Mouse (Mus musculus): ENCODE data around the gene Gm14190. TPM values are rescaled to one million over a fixed set of nuclear protein-coding genes. Genes with fewer than 3 reads are reported as not detected.

Gm14190 gene
- polyA plus RNA-seq (2015; fragmentation: Nextera tagmentation; extraction: Ambion mirVana): not detected in 2 replicates

GRCm38 (mm10) chr11:99690463-99690862, at the start of gene Gm14190:
Gene Gm14190 (minus strand): TSS chr11:99690740.

GRCm38 (mm10) chr11:99734190-99734589, 43.6 kb upstream of the Gm14190 start, which contains the start of gene Gm14180:
Gene Gm14180 (minus strand): TSS chr11:99734290.

GRCm38 (mm10) chr11:99665860-99666259, 24.7 kb downstream of the Gm14190 start, which contains the start of gene Krtap4-6:
Gene Krtap4-6 (minus strand): TSS chr11:99665960.

GRCm38 (mm10) chr11:99658467-99659010, 32.0 kb downstream of the Gm14190 start, which contains the start of gene Gm11563:
Gene Gm11563 (minus strand): TSS chr11:99658960.

GRCm38 (mm10) chr11:99650136-99650535, 40.4 kb downstream of the Gm14190 start, which contains the start of gene Gm11555:
Gene Gm11555 (minus strand): TSS chr11:99650236.

GRCm38 (mm10) chr11:99643635-99644139, 46.9 kb downstream of the Gm14190 start, which contains the start of gene Krtap4-7:
Gene Krtap4-7 (minus strand): TSS chr11:99644089.

Other genes with a start within 250 kb of the Gm14190 start
- 3.5 TPM in 1 of 2 replicates, not detected in the other for gene Krt23, start 197.6 kb downstream of the Gm14190 start, polyA plus RNA-seq (2015; fragmentation: Nextera tagmentation; extraction: Ambion mirVana)
- gene Krt39, start 169.4 kb downstream of the Gm14190 start, polyA plus RNA-seq (2015; fragmentation: Nextera tagmentation; extraction: Ambion mirVana): not detected in 2 replicates
- gene Krt40, start 147.6 kb downstream of the Gm14190 start, polyA plus RNA-seq (2015; fragmentation: Nextera tagmentation; extraction: Ambion mirVana): not detected in 2 replicates
- gene Krtap3-3, start 139.9 kb downstream of the Gm14190 start, polyA plus RNA-seq (2015; fragmentation: Nextera tagmentation; extraction: Ambion mirVana): not detected in 2 replicates
- gene Krtap3-2, start 133.9 kb downstream of the Gm14190 start, polyA plus RNA-seq (2015; fragmentation: Nextera tagmentation; extraction: Ambion mirVana): not detected in 2 replicates
- not detected in 2 replicates for gene Gm11939, start 131.3 kb downstream of the Gm14190 start, polyA plus RNA-seq (2015; fragmentation: Nextera tagmentation; extraction: Ambion mirVana)
- not detected in 2 replicates for gene Krtap3-1, start 124.1 kb downstream of the Gm14190 start, polyA plus RNA-seq (2015; fragmentation: Nextera tagmentation; extraction: Ambion mirVana)
- gene Krtap1-5, start 109.7 kb downstream of the Gm14190 start, polyA plus RNA-seq (2015; fragmentation: Nextera tagmentation; extraction: Ambion mirVana): not detected in 2 replicates
- not detected in 2 replicates for gene Krtap1-4, start 107.1 kb downstream of the Gm14190 start, polyA plus RNA-seq (2015; fragmentation: Nextera tagmentation; extraction: Ambion mirVana)
- not detected in 2 replicates for gene Krtap1-3, start 99.4 kb downstream of the Gm14190 start, polyA plus RNA-seq (2015; fragmentation: Nextera tagmentation; extraction: Ambion mirVana)
- gene Krtap9-3, start 92.6 kb downstream of the Gm14190 start, polyA plus RNA-seq (2015; fragmentation: Nextera tagmentation; extraction: Ambion mirVana): not detected in 2 replicates
- gene Gm11938, start 87.4 kb downstream of the Gm14190 start, polyA plus RNA-seq (2015; fragmentation: Nextera tagmentation; extraction: Ambion mirVana): not detected in 2 replicates
- not detected in 2 replicates for gene Gm11937, start 80.6 kb downstream of the Gm14190 start, polyA plus RNA-seq (2015; fragmentation: Nextera tagmentation; extraction: Ambion mirVana)
- not detected in 2 replicates for gene Krtap2-4, start 75.9 kb downstream of the Gm14190 start, polyA plus RNA-seq (2015; fragmentation: Nextera tagmentation; extraction: Ambion mirVana)
- gene Gm11562, start 70.3 kb downstream of the Gm14190 start, polyA plus RNA-seq (2015; fragmentation: Nextera tagmentation; extraction: Ambion mirVana): not detected in 2 replicates
- gene Krtap4-1, start 62.5 kb downstream of the Gm14190 start, polyA plus RNA-seq (2015; fragmentation: Nextera tagmentation; extraction: Ambion mirVana): not detected in 2 replicates
- not detected in 2 replicates for gene Krtap4-2, start 55.7 kb downstream of the Gm14190 start, polyA plus RNA-seq (2015; fragmentation: Nextera tagmentation; extraction: Ambion mirVana)
- not detected in 2 replicates for gene Krtap4-7, start 46.7 kb downstream of the Gm14190 start, polyA plus RNA-seq (2015; fragmentation: Nextera tagmentation; extraction: Ambion mirVana)
- gene Gm11555, start 40.5 kb downstream of the Gm14190 start, polyA plus RNA-seq (2015; fragmentation: Nextera tagmentation; extraction: Ambion mirVana): not detected in 2 replicates
- not detected in 2 replicates for gene Gm11563, start 31.8 kb downstream of the Gm14190 start, polyA plus RNA-seq (2015; fragmentation: Nextera tagmentation; extraction: Ambion mirVana)
- gene Krtap4-6, start 24.8 kb downstream of the Gm14190 start, polyA plus RNA-seq (2015; fragmentation: Nextera tagmentation; extraction: Ambion mirVana): not detected in 2 replicates
- gene Gm14180, start 43.5 kb upstream of the Gm14190 start, polyA plus RNA-seq (2015; fragmentation: Nextera tagmentation; extraction: Ambion mirVana): not detected in 2 replicates
- not detected in 2 replicates for gene Gm11595, start 82.2 kb upstream of the Gm14190 start, polyA plus RNA-seq (2015; fragmentation: Nextera tagmentation; extraction: Ambion mirVana)
- not detected in 2 replicates for gene Krtap4-8, start 90.0 kb upstream of the Gm14190 start, polyA plus RNA-seq (2015; fragmentation: Nextera tagmentation; extraction: Ambion mirVana)
- not detected in 2 replicates for gene Krtap4-9, start 94.5 kb upstream of the Gm14190 start, polyA plus RNA-seq (2015; fragmentation: Nextera tagmentation; extraction: Ambion mirVana)
- gene Gm11596, start 102.7 kb upstream of the Gm14190 start, polyA plus RNA-seq (2015; fragmentation: Nextera tagmentation; extraction: Ambion mirVana): not detected in 2 replicates
- not detected in 2 replicates for gene Gm11569, start 108.2 kb upstream of the Gm14190 start, polyA plus RNA-seq (2015; fragmentation: Nextera tagmentation; extraction: Ambion mirVana)
- not detected in 2 replicates for gene Gm11554, start 113.7 kb upstream of the Gm14190 start, polyA plus RNA-seq (2015; fragmentation: Nextera tagmentation; extraction: Ambion mirVana)
- not detected in 2 replicates for gene Krtap4-13, start 119.2 kb upstream of the Gm14190 start, polyA plus RNA-seq (2015; fragmentation: Nextera tagmentation; extraction: Ambion mirVana)
- gene Gm11564, start 124.9 kb upstream of the Gm14190 start, polyA plus RNA-seq (2015; fragmentation: Nextera tagmentation; extraction: Ambion mirVana): not detected in 2 replicates
- gene 2300003K06Rik, start 147.3 kb upstream of the Gm14190 start, polyA plus RNA-seq (2015; fragmentation: Nextera tagmentation; extraction: Ambion mirVana): not detected in 2 replicates
- not detected in 2 replicates for gene Krtap4-16, start 160.9 kb upstream of the Gm14190 start, polyA plus RNA-seq (2015; fragmentation: Nextera tagmentation; extraction: Ambion mirVana)
- gene Gm11568, start 167.2 kb upstream of the Gm14190 start, polyA plus RNA-seq (2015; fragmentation: Nextera tagmentation; extraction: Ambion mirVana): not detected in 2 replicates
- gene Gm11559, start 173.7 kb upstream of the Gm14190 start, polyA plus RNA-seq (2015; fragmentation: Nextera tagmentation; extraction: Ambion mirVana): not detected in 2 replicates
- gene Krtap9-1, start 182.6 kb upstream of the Gm14190 start, polyA plus RNA-seq (2015; fragmentation: Nextera tagmentation; extraction: Ambion mirVana): not detected in 2 replicates
- not detected in 2 replicates for gene Gm11567, start 188.4 kb upstream of the Gm14190 start, polyA plus RNA-seq (2015; fragmentation: Nextera tagmentation; extraction: Ambion mirVana)
- gene Krtap31-1, start 217.2 kb upstream of the Gm14190 start, polyA plus RNA-seq (2015; fragmentation: Nextera tagmentation; extraction: Ambion mirVana): not detected in 2 replicates
- gene Gm11565, start 224.0 kb upstream of the Gm14190 start, polyA plus RNA-seq (2015; fragmentation: Nextera tagmentation; extraction: Ambion mirVana): not detected in 2 replicates
- not detected in 2 replicates for gene Krtap31-2, start 245.6 kb upstream of the Gm14190 start, polyA plus RNA-seq (2015; fragmentation: Nextera tagmentation; extraction: Ambion mirVana)